Mouse (Mus musculus): ENCODE results near the gene Spata13.

Gene Spata13

GRCm38 (mm10) chr14:60639195-60639594, 5.4 kb downstream of the Spata13 start:
- DNase-seq (ENCODE audit: extremely low spot score, low spot score) = no peak

- no peak for DNase-seq (ENCODE audit: extremely low spot score, low spot score)
These were observed 7.3 kb downstream of the Spata13 start for GRCm38 (mm10) chr14:60641120-60641519.

DNA sequence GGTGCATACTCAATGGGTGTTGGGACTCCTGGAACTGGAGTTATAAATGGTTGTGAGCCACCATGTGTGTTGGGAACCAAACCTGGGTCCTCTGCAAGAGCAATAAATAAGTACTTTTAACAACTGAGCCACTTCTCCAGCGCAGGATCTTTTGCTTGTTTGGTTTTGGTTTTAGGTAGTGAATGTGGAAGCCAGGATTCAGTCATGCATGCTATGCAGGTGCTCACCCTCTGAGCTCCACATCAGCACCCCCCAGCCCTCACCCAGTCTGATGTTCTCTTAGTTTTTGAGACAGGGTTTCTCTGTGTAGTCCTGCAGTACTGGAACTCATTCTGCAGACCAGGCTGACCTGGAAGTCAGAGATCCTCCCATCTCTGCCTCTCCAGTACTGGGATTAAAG, 8.3 kb downstream of the Spata13 start:
- DNase-seq (ENCODE audit: extremely low spot score, low spot score) = no peak

DNA sequence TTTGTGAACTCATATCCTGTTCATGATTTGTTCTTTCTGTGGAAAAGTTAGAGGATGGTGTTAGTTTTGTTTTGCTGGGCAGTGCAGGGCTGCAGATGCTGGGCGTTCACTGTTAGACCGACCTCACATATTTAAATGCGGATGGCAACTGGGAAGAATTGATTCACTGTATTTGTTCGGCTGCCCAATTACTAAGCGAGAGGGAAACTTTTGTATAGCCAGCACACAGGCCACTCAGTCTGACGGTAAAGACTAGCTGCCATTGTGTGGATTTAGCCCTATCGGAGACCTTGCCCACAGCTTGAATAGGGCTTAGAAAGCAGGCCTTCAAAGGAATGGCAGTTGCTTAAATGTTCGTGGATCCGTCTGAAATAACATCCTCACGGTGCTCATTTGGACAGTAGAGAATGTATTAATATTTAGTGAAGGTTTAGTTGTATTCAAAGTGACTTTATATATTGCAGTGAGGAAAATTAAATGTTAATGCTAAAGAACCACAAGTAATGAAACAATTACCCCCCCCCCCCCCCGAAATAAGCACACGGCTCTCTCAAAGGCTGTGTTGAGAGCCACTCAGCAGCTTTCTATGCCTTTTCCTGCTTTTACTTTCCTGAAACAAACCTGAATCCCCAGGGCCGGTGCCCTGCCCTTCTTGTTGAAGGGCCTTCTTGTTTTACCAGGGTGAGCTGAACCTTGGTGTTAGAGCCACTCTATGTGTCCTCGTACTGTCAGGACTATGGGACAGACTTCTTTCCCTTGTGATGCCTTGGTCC, 9.5 kb downstream of the Spata13 start:
- no peak for DNase-seq (ENCODE audit: extremely low spot score, low spot score)

DNA sequence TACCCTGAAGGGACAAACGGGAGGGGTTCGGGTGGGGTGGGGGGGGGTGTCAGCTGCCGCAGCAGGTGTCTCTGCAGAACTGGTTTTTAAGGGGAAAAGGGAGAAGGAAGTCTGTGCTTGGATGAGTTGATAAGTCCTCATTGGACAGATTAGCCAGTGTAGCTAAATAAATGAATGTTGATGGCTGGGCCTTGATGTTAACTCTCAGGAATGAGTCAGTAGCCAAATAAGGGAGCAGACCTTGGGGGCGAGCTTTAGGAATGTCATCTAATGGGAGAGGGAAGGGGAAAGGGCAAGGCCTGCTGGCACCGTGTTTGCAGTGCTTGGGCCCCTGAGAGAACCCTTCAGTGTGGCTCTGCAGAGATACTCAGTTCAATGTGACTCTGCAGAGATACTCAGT, 12.6 kb downstream of the Spata13 start:
- no peak for DNase-seq (ENCODE audit: extremely low spot score, low spot score)

- no peak for DNase-seq (ENCODE audit: extremely low spot score, low spot score)
These were observed 14.1 kb downstream of the Spata13 start for GRCm38 (mm10) chr14:60647885-60648284.

DNA sequence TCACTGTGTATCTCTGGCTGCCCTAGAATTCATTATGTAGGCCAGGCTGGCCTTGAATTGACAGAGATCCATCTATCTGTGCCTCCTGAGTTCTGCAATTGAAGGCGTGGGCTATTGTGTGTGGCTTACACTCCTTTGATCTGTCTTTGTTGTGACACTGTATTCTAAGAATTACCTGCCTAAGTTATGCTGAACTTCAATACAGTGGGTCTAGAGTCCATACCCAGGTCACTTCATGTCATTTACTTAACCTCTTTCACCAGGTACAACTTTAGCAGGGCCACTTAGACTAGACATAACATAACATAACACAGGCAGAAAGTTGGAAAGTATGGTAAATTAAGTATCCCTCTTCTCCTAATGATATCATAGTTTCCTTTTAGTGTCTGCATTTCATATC, 15.2 kb downstream of the Spata13 start:
- no peak for DNase-seq (ENCODE audit: extremely low spot score, low spot score)

DNA sequence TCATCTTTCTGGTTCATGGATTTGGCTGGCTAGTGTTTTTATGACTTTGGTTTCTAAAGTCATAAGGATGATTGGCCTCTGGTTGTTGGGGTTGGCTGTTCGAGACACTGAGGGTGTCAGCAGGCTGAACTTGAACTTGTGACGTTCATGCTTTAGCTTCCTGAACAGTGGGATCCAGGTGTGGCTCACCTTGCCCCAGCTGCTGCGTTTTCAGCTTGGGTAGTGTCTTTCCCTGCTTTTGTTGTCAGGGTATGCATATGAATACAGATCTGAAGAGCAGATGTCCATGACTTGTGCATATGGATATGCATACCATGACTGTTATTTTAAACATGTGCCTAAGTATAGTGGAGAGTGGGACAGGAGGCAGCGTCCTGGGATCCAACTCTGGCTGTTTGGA, 19.4 kb downstream of the Spata13 start:
- no peak for DNase-seq (ENCODE audit: extremely low spot score, low spot score)

- DNase-seq (ENCODE audit: extremely low spot score, low spot score) = no peak
These were observed 20.2 kb downstream of the Spata13 start for GRCm38 (mm10) chr14:60653977-60654376.

GRCm38 (mm10) chr14:60654708-60655107, 20.9 kb downstream of the Spata13 start:
- no peak for DNase-seq (ENCODE audit: extremely low spot score, low spot score)

DNA sequence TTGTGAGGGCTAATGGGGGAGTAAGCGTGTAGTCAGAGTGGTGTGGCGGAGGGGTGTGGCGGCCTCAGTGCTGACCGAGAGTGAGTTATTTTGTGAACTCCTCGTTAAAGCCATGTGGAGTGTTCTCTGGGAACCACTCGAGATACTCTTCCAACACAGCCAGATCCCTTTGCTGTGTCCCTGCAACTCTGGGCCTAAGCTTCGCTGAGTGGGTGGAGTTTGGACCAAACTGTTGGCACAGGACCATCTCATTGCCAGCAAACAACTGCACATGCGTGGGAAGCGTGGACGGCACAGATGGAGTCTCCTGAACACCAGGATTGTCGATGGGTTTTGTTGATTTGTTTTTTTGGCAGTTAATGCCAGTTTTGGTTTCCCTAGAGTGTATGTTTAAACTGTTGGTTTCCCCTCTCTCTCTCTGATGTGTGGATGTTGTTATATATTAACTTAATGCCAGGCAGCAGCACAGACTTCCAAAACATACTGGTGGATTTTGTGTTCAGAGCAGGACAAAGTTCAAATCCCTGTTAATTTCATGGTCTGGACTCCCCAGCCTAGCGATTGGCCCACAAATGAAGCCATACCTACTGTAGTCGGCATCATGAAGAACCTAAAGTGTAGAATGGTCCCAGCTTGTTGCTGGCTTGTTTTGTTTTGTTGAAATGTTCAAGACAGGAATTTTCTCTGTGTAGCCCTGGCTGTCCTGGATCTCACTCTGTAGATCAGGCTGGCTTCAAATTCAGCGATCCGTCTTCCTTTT, 22.3 kb downstream of the Spata13 start:
- no peak for DNase-seq (ENCODE audit: extremely low spot score, low spot score)

GRCm38 (mm10) chr14:60656701-60657085, 22.9 kb downstream of the Spata13 start:
- no peak for DNase-seq (ENCODE audit: extremely low spot score, low spot score)

DNA sequence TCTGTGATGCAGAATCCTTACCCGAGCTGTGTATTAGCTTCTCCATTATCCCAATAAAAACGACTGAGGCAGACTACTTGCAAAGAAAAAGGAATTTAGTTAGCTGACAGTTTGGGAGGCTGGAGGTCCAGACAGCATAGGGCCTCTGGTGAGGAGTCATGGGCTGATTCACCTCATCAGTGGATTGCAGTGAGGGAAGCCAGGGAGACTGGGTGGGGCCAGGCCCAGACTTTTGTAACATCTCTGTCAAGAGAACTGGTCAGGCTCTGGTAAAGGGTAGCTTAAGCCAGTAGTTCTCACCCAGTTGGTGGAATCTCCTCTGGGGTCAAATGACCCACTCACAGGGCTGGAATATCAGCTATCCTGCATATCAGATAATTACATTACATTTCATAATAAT, 24.1 kb downstream of the Spata13 start:
- DNase-seq (ENCODE audit: extremely low spot score, low spot score) = no peak

DNA sequence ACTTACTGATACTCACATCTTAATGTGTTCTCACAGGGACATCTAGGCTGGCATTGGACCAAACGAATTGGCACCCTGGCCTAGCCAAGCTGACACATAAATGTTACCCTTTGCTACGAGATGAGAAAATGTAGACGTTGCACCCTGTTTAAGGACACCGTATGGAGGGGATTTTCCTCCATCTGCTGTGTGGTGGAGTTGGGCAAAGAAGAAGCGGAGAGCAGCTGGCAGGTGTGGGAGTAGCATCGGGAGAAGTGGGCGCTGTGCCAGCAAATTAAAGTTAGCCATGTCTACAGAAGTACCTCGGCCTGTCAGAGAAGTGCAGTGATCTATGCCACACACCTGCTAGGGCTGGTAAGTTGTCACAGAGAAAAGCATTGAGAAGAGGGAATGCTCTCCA, 25.7 kb downstream of the Spata13 start:
- no peak for DNase-seq (ENCODE audit: extremely low spot score, low spot score)

DNA sequence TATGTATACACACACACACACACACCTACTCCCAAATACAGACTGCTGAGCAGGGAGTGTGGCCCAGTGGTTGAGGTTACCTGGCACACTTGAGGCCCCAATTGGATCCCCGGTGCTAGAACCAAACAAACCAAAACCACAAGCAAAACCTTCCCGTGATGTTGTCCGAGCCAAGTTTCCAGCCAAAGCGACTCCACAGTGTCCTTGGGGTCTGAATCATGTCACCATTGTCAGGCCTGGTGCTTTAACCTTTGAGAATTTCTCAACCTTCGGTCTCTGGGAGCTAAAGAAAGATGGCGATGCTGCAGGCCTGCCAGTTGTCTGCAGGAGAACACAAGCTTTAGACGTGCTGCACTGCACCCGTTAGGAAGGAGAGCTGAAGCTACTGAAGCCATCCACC, 26.8 kb downstream of the Spata13 start:
- no peak for DNase-seq (ENCODE audit: extremely low spot score, low spot score)

- DNase-seq (ENCODE audit: extremely low spot score, low spot score) = no peak
These were observed 27.5 kb downstream of the Spata13 start for GRCm38 (mm10) chr14:60661281-60661680.

GRCm38 (mm10) chr14:60663309-60663940, 29.6 kb downstream of the Spata13 start:
- no peak for DNase-seq (ENCODE audit: extremely low spot score, low spot score)

DNA sequence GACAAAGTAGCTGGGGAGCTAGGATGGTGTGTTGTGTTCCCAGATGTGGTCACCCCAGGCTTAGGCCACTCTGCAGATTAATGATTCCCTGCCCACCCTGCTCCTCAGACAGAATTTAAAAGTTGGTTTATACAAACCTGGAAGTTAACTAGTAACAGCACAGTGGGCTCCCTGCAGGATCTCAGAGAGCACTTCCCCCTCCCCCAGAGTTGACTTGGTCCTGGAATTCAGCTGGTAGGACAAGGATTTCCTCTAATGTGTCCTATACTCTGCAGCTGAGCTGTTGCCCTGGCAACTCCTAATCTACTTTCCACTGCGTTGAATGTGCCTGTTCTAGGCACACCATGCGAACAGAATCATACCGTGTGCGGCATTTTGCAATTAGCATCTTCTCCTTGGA, 30.8 kb downstream of the Spata13 start:
- DNase-seq (ENCODE audit: extremely low spot score, low spot score) = no peak

DNA sequence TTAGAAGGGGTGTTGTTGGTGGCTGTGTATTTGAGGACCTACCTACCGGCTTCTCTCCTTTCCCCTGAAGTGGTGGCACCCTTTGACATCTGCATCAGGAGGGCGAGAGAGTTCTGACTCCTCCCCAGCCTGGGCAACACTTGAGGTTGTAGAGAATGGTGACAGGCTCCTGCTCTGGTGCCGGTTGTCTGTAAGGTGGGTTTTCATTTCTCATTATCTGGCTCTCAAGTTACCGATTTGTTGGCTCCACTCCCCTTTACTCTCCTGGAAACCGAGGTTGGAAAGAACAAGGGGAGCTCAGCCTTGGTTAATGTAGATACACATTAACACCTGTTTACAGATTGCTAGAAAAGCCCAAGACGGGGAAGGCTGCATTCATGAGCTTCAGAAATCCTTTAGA, 31.5 kb downstream of the Spata13 start:
- no peak for DNase-seq (ENCODE audit: extremely low spot score, low spot score)

DNA sequence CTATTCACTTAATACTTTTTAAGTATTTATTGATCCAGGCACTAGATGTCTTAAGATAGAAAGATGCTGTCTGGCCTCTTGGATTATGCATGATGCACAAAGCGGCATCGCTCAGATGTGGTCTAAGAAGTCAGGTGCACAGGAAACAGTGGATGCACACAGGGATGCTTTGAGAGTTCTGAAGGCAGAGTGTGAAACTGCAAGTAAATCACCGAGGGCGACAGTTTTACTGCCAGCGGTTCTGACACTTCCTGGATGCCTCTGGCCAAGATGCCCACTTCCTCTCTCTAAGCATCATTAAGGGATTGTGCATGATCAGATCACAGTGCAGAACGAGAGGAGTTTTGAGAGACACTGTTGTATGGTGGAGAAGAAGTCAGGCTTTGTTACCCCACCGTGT, 32.5 kb downstream of the Spata13 start:
- DNase-seq (ENCODE audit: extremely low spot score, low spot score) = no peak

DNA sequence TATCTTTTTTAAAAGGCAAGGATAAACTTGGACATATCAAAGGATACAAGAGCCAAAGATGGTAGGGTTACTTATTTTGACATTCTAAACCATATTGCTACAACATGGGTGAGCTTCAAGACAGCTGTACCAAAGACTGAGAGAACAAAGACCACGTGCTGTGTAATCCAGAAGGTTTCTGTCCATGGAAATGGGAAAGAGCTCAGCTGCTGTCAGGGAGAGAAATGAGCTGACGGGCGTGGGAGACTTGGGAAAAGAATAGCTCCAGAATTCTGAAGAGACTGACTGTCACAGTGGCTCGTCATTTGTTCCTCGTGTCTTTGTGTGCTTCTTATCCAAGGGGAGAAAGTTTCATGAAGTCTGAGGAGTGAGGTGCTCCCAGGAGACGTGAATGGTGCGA, 36.4 kb downstream of the Spata13 start:
- no peak for DNase-seq (ENCODE audit: extremely low spot score, low spot score)

- no peak for DNase-seq (ENCODE audit: extremely low spot score, low spot score)
These were observed 37.7 kb downstream of the Spata13 start for GRCm38 (mm10) chr14:60671504-60671903.

Data from neural tube, embryonic 10.5 days (tissue).